Mouse (Mus musculus) left cerebral cortex, adult 11 months (tissue): ENCODE measurements around the gene Gm20850.
"Not testable (repeated sequence)": the region's sequence is repeated elsewhere in the genome, so short reads cannot be mapped to it uniquely, and the experiment has no call there.

ENCODE experiments used
- DNase-seq: peaks from one replicate; pipeline ENCODE4 v3.0.0; 2022; ENCODE audit warnings: low spot score

Gene Gm20850

DNA sequence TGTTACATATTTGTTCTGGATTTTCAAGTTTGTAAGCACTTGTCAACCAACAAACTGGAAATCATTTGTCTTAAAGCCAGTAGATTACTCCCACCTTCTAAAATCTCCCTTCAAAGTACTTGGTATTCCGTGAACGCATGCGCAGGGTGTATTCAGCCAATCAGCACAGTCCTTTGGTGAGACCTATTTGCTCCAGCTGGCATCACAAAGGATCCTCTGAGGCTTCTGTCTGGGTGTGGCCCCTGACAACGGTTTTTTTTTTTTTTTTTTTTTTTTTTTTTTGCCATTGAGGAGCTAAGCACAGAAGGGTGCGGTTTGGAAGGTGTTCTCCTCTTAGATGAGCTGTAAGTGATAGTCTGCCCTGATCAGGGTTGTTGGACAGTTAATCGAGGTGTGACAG lies at the start of gene Gm20850:
Gene Gm20850, plus strand, starts transcription at position 301 of the 400 bp plus-strand sequence.
- DNase-seq = not testable (repeated sequence)
